Comparison of ENCODE assay signal across 9 mouse cellular contexts in the genomic region with DNA sequence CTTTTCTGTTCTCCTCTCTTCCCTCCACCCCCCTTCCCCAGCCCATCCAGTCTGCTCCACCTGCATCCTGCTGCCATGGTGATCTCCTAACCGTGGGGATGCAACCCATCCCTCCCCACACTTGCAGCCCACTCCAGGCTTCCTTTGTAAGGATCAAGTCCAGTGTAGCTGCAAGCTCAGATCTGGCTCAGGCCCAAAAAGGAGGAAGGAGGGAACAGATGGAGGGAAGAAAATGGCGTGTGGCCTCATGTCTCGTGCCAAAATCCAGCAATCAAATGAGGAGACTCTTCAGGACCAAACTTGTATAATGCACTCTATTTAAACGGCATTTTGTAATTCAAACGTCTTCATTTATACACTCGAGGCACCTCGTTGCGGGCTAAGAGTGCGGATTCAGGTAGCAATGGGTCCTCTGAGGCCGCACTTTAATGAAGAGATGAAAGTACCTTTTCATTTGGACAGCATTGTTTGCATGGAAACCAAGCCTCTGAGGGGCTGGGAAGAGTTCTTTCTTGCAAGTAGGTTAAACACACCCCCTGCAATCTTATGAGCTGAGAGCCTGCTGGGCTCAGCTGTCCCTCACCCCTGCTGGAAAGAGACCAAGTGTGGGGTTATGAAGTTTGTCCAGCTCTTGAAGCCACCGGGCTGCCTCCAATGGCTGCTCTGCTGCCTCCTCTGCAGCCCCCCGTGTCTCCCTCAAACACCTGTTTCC.
DNase-seq lines count a peak whose midpoint lies in the region; ATAC-seq and TF ChIP-seq lines count a peak whose summit lies in the region.
"Had no signal": no experiment of that assay in that cellular context is flagged by ENCODE, and none has a peak within 500 bp of the region (broad histone marks: within the 10 kb centered on the region; RNA-seq: fewer than 3 reads in every experiment).

No protein-coding gene starts in this region.

- H3K27ac ChIP-seq in lung, embryonic 14.5 days (ENCODE audit: low read depth), result no peak overlapping the region
- H3K27ac ChIP-seq: macrophage had no signal

- no peaks in the 10 kb centered on the region for H3K9me3 ChIP-seq in lung, embryonic 14.5 days (ENCODE audit: low read depth, low read length)

- H3K4me2 ChIP-seq in lung, embryonic 14.5 days, result no peak overlapping the region

- no peak for TF ChIP-seq CTCF in lung, embryonic 14.5 days (IDR thresholded peaks at IDR 0.05; ENCODE audit: low read depth)
- TF ChIP-seq CTCF in lung, adult 2 months (IDR thresholded peaks at IDR 0.05; ENCODE audit: insufficient read depth, low read length), result no peak

- WGBS in lung, embryonic 14.5 days, result 39% methylated on average over 12 of the region's 12 CpGs
- WGBS in lung, adult 2 months, result 43% methylated on average over 12 of the region's 12 CpGs

- DNase-seq in lung, embryonic 14.5 days, result peak; percentile 80
- DNase-seq in lung, adult 2 months, result no peak
- peak; percentile 66 to 69 for DNase-seq in cerebellum, postnatal 36 days
- DNase-seq in left cerebral cortex, postnatal 25 days (ENCODE audit: low spot score in 2 of 2), result peak; percentile 58 to 68
- DNase-seq in right cerebral cortex, adult 2 months (ENCODE audit: low spot score in 2 of 2), result peak; percentile 50 to 60
- no peak for DNase-seq in thymus, postnatal 0 days (ENCODE audit: low spot score)
- DNase-seq in MN1 (ENCODE audit: low spot score), result no peak

- no peak overlapping the region for H3K4me3 ChIP-seq in lung, embryonic 14.5 days (ENCODE audit: low read depth, low read length)
- no peak overlapping the region for H3K4me3 ChIP-seq in lung, adult 2 months (replicated peaks; ENCODE audit: extremely low read depth, low read depth, low read length)

- peak; percentile 72 for ATAC-seq in lung, embryonic 14.5 days (ENCODE audit: insufficient read depth)

- H3K27me3 ChIP-seq in lung, embryonic 14.5 days (ENCODE audit: insufficient read depth, low read length), result no peaks in the 10 kb centered on the region

- no peaks in the 10 kb centered on the region for H3K36me3 ChIP-seq in lung, embryonic 14.5 days (ENCODE audit: insufficient read depth)
- H3K36me3 ChIP-seq: G1E had no signal

- H3K4me1 ChIP-seq in lung, embryonic 14.5 days (ENCODE audit: insufficient read depth), result peaks cover 16% of the 10 kb centered on the region; the same call in 1 of the 2 replicates
- H3K4me1 ChIP-seq in lung, adult 2 months (ENCODE audit: control insufficient read depth, insufficient read depth, low read length), result no peaks in the 10 kb centered on the region

- intact Hi-C loops in left cerebral cortex, postnatal 25 days (cut with DNase I), result loop anchor here (2.0 to 5.0 kb wide), 2 partner anchors 46 to 200 kb away; no protein-coding TSS in a partner anchor

- TF ChIP-seq POLR2A in lung, adult 2 months (IDR thresholded peaks at IDR 0.05; ENCODE audit: borderline replicate concordance, extremely low read depth, low read depth, low read length), result no peak

- H3K9ac ChIP-seq in lung, embryonic 14.5 days, result no peak overlapping the region

Comparison
In these comparisons a context has a peak if more than half of its experiments do, and no peak if none do; other contexts are left out.
1. DNase-seq: peak in lung, embryonic 14.5 days (single experiment), cerebellum, postnatal 36 days (2 of 2), left cerebral cortex, postnatal 25 days (2 of 2) and right cerebral cortex, adult 2 months (2 of 2); none in lung, adult 2 months (single experiment), thymus, postnatal 0 days (single experiment) and MN1 (single experiment).